Mouse (Mus musculus) C2C12 (cell line): ENCODE results near the gene Il7r.

ENCODE experiments used
- CEBPB ChIP-seq: IDR thresholded peaks from one replicate; pipeline ENCODE4 v1.6.1; 2011; ENCODE audit warnings: low read depth, mild to moderate bottlenecking, control low read depth, moderate library complexity
- CTCF ChIP-seq: IDR thresholded peaks from one replicate; pipeline ENCODE4 v1.5.1; 2011; ENCODE audit not compliant: control insufficient read depth, insufficient read depth, insufficient read length
- MAX ChIP-seq: IDR thresholded peaks from one replicate; pipeline ENCODE4 v1.6.1; 2011; ENCODE audit warnings: mild to moderate bottlenecking, control low read depth
- MYOD1 ChIP-seq: IDR thresholded peaks from one replicate; pipeline ENCODE4 v1.6.1; 2011; ENCODE audit warnings: low read depth; ENCODE audit not compliant: control insufficient read depth, insufficient read length
- MYOG ChIP-seq: IDR thresholded peaks from one replicate; pipeline ENCODE4 v1.6.1; 2011; ENCODE audit not compliant: control insufficient read depth, insufficient read length; ENCODE audit errors: extremely low read depth
- USF1 ChIP-seq: IDR thresholded peaks from one replicate; pipeline ENCODE4 v1.6.1; 2011; ENCODE audit warnings: low read depth, mild to moderate bottlenecking, control low read depth, moderate library complexity

DNA sequence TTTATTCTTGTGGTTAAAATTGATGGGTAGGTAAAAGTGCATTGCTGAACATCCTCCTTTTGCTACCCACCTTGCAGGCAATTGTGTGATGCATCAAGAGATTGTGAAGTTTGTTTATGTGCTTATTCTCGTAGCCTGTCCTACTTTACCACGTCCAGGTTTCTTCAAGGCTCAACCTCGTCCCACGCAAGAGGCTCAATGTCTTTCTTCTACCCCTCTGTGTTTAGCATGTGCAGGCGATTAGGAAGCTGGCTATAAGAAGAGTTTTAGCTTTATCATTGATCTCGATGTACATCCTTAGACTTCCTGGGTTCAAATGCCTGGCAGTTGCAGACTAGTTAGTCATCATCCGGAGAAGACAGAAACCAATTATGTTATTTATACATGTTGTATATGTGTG is 42.7 kb upstream of the Il7r start:
- no peak for TF ChIP-seq CTCF
- no peak for TF ChIP-seq MAX
- TF ChIP-seq USF1 = no peak
- TF ChIP-seq MYOD1 = no peak
- TF ChIP-seq MYOG = no peak
- no peak for TF ChIP-seq CEBPB
